Mouse (Mus musculus): ENCODE measurements around the gene Tceal1.

DNA sequence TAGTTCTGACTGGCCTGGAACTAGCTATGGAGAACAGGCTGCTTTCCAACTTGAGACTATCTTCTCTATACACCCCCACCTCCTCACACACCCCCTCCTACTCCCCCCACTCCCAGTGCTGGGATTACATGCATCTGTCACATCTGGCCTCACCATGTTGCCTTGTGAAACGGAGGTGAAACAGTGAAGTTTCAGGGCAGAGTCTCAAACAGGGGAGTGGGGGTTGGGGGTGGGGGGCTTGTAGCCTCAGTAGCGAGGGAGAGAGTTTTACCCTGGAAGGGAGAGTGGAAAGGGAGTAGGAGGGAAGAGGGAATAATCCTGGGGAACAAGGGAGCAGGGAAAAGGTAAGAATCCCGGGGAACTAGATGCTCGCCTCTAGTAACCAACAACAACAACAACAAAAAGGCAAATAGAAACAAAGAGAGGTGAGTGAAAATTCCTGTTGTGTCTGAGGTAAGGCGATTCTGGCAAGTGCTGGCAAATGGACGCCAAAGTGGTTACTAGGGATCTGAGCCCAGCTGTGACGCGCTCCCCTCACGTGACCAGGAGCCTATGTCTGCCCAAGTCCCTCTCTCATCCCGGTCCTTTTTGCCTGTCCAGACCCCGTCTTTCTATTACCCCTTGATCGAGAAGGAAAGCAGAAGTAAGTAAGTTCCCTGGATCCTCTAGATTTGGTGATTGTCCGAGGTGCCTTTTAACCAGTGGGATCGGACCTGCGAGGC is at the start of gene Tceal1:
- TF ChIP-seq CTCF (IDR thresholded peaks at IDR 0.05; ENCODE audit: low read depth) (no peak), EP300 (IDR thresholded peaks at IDR 0.05; ENCODE audit: low read depth) (no peak)

Data from heart, postnatal 0 days (tissue).